Mouse (Mus musculus): ENCODE measurements around the gene Erich3.

Gene Erich3

DNA sequence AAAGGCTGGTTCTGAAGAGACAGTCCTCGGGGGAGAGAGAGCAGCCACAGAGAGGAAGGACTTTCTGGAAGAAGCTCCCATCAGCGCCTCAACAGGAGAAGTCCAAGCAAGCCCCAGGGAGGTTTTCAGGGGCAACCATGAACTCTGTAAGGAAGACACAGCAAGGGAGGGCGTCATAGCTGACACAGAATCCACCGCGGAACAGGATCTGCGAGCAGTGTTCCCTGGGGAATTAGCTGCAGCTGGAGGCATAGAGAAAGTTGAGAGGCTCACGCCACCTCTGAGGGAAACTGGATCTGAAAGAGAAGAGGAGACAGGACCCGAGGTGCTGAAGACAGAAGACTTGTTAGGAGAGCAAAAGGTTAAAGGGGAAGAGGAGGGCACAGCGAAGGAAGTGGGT is 99.7 kb downstream of the Erich3 start:
- in situ Hi-C loops (cut with MboI; ENCODE audit: unreplicated experiment in 2 of 2) = no loop called here

DNA sequence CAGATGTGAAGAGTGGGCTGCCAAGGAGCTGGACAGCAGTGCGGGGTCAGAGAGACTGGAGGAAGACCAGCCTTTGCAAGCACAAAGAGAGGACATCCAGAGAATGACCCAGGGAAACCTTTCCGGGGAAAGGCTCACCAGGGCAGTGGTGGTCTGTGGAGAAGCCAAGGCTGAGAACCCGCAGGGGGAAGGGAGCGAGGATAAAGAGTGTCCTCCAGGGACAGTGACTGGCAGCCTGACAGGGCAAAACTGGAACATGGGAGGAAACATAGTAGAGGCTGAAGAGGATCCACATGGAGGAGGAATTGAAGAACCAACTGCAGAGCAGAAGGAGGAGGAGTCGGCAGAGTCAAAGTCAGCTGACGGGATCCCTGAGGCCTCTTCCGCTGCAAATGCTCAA is 100.5 kb downstream of the Erich3 start:
- in situ Hi-C loops (cut with MboI; ENCODE audit: unreplicated experiment in 2 of 2) = no loop called here

DNA sequence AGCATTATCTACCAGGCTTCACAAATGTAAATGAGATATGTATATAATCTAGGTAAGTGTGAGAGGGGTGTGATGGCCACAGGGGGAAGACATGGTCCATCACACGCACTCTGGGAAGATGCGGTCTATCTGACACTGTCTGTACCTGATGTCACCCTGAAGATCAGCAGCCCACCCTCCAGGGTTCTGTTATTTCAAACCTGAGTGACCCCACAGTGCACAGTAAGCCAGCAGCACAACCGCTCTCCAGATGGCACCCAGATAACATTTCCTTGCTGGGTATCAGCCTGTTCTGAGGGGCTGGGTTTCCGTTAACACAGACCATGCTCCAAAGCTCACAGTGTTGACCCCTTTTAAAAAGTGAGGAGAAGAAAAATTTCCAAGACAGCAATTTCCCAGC is 102.7 kb downstream of the Erich3 start:
- in situ Hi-C loops (cut with MboI; ENCODE audit: unreplicated experiment in 2 of 2) = no loop called here

DNA sequence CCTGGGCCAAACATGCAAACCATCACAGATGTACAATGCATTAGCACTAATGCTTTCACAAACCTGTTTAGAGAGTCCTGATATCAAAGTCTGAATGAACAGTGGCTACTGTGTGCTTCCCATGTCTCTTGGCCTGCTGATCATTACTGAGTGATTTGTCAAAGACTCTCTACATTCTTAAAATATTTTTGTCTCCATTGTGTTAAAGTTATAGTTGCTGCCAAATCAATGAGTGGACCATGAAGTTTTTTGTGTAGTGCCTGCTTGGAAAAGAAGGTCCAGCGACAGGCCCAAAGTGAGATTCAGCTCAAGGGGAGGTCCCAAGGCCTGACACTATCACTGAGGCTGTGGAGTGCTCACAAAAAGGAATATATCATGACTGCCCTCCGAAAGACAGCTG is 108.0 kb downstream of the Erich3 start:
- in situ Hi-C loops (cut with MboI; ENCODE audit: unreplicated experiment in 2 of 2) = no loop called here

DNA sequence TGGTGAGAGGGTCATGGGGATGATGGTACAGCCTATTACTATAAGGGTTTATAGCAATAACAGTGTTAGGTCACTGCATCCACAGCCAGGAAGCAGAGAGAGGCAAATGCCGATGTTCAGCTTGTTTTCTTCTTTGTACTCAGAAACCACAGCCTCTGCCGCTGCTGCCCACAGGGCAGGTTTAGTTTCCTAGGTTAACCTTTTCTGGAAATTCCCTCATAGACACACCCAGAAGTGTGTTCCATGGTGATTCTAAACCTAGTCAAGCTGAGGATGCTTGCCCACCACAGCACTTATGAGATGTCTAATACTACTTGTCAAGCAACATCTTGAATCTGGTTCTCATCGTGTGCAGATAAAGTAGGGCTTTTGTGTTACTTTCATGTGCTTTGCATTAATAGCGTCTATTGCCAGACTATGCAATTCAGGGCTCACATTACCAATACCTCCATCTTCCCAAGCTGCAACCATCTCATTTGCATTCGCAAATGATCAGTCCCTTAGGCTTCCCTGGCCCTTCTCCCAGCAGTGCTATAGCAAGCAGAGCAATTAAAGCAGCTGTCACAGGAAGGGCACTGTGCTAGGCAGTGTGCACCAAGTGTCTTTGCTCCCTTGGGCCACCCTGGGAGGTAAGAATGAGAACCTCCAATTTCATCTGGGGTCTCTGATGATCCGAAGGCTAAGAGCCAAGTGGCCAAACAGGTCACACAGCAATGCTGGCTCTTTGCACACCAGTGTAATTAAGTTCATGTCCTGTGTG is 115.4 kb downstream of the Erich3 start:
- in situ Hi-C loops (cut with MboI; ENCODE audit: unreplicated experiment in 2 of 2) = no loop called here

DNA sequence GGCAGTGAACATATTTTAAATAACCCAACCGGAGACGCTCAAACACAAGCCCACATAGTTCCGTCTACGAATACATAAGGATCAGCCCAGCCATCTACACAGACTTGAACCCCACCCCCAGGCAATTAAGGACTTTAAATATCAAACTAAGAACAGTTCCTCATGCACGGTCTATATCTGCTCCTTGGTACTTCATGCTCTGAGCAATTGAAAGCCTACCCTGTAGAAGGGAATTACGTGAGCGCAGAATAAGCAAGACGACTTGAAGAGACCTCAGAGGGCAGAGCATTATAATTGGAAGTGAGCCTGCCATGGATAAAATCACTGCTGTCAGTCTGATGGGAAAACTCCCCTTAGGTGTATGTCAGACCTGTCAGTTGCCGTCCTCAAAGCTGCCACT is 122.7 kb downstream of the Erich3 start:
- in situ Hi-C loops (cut with MboI; ENCODE audit: unreplicated experiment in 2 of 2) = no loop called here

DNA sequence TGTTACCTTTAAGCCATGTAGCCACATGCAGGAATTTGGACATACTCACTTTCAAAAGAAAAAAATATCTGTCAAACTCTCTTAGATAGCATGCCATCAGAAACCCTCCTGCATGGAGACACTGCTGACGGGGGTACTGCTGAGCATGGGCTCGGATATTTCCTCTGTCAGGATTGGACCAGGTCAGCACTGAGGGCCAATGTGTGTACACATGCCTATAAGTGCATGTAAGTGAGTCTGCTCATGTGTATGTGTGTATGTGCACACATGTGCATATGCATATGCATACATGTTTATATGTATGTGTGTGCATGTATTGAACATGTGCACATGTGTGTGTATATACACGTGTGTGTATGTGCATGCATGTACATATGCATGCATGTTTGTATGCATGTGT is 124.0 kb downstream of the Erich3 start:
- in situ Hi-C loops (cut with MboI; ENCODE audit: unreplicated experiment in 2 of 2) = no loop called here

DNA sequence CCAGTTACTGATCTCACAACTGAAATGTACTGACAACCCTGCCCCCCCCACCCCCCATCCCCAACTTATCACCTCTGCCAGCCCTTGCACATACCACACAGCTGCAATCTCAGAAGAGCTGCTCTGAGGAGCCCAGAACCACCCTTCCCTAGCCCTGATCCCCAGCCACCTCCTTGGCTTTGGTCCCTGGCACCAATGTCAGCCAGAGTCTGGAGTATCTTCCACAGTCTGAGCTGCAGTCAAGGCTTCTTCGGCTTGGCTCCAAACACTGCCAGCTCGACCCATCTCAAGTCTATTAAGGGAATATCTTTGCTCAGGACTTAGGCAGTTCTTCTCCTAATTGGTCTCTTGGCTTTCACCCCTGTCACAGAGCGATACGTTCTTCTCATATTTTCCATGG is 129.9 kb downstream of the Erich3 start:
- in situ Hi-C loops (cut with MboI; ENCODE audit: unreplicated experiment in 2 of 2) = no loop called here

DNA sequence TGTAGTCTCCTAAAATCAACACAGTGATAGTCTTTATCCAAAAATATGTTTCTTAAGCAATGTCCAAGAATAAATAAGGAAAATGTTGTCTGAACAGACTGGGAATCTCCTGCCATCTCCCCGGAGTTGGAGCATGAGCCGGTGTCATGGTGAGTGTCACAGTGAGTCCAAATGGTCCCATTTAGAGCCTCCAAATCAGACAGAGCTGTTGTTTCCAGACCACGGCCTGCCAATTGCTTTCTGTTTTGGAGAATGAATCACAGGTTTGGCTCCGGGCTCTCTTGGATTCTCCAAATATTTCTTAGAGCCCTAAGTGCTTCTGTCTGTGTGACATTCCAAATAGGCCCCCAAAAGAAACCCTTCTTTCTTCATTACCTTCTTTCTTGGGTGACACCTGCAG is 135.1 kb downstream of the Erich3 start:
- in situ Hi-C loops (cut with MboI; ENCODE audit: unreplicated experiment in 2 of 2) = no loop called here

DNA sequence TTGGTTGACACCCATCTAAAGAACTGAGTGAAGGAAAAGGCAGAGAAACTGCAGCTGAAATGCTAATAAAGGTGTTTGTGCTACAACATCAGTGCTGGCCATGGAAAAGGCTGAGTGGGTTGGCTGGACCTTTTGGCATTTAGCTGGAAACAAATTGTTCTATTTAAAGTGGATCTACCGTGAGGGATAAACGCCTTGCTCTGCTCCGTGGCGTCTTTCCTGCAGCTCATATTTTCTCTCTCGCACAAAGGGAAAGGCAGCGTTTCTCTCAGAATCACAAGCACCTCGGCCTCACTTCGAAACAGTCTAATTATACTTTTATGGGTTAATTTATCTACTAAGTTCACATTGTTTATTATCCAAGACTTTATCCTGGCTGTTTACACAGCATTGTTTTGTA is 136.8 kb downstream of the Erich3 start:
- in situ Hi-C loops (cut with MboI; ENCODE audit: unreplicated experiment in 2 of 2) = no loop called here

DNA sequence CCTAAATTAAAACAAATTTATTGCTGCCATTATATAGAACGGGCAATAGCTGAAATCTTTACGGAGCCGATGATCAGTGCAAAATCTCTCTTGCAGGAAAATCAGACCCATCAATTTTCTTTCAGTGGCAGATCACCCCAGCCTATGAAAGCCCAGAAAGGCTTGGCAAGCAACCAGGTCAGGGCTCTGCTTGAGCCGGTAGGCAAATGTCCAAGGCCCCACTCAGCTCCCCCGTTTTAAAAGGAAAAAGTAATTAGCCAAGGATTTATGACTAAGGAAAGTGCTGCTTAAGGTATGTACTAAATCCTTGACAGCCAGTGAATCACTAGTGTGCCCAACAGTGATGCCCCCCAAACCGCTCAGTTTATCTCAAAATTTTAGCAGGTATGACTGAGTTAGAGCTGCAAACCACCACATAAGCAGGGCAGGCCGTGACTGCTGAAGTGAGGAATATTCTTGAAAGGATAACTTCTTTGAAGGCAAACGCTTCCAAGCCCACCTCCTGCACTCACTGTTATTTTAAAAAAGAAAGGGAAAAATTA is 137.3 kb downstream of the Erich3 start:
- in situ Hi-C loops (cut with MboI; ENCODE audit: unreplicated experiment in 2 of 2) = no loop called here

DNA sequence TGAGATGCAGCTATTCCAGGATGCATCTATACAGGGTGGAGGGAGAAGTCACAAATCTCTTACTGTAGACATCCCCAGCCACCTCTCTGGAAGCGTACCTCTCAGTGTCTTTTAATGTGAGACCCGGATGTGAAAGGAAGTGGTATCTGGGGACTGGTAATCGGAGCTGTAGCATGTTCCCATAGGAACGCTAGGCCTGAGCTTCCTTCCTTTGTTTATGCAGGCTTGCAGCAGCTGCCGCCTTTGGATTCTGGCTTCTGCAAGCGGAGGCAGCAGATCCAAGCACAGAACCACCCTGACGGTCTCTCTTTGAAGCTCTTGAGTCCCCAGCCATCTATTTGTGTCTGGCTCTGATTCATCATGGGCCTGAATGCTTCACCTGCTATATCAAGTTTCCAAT is 143.0 kb downstream of the Erich3 start:
- in situ Hi-C loops (cut with MboI; ENCODE audit: unreplicated experiment in 2 of 2) = no loop called here

DNA sequence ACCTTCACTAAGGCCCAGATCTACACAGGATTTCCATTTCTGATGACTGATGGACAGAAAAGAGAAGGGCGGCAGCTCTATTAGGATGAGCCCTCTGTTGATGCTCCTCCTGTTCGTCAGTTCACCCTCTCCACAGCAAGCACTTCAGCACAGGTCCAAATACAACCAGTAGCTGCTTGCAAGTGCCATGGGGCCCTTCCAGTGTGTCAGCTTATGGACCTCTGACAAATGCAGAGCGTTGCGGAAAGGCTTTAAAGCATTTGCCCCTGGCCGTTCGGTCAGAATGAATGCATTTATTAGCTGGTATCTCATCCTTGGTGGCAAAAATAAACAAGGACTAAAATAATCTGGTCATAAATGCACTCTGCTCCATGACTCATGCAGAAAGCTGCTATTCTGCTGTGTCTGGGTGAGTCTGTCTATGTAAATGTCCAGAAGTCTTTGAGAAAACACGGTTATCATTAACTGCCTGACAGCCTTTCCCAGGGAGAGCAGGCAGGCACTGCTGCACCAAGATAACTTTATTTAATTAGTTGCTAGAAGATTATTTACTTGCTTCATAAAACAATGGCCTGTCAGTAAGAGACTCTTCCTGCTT is 146.7 kb downstream of the Erich3 start:
- in situ Hi-C loops (cut with MboI; ENCODE audit: unreplicated experiment in 2 of 2) = no loop called here

DNA sequence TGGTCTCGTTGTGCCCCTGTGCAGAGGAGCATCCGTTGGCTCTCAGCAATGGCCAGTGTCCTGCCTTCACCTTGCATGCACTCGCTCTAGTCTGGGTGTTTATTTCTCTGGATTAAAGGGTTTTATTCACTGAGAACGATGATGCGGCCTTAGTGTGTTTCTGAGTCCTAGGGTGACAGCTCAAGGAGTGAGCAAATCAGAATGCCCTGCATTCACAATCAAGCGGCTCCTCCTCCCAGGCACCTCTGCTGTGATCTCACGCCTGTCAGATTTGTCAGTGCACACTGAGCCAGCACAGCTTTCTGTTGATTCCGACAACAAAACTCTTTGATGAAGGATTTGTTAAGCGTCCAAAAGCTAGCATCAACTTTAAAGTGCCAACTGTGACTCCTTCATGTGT is 147.6 kb downstream of the Erich3 start:
- in situ Hi-C loops (cut with MboI; ENCODE audit: unreplicated experiment in 2 of 2) = no loop called here

DNA sequence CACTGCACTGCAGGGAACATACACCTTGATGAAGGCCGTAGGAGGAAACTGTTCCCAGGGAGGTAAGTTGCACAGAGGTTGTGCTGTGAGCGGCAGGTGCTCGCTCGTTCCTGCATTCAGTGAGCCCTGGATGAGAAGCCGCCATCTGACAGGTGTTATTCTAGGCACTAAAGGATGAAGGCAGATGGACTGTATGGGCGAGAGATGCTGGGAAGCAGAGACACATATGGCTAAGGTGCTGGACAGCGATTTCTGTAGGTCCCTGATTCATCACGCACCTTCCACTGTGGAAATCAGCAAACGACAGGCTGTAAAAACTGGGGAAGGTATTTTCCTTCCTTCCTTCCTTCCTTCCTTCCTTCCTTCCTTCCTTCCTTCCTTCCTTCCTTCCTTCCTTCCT is 148.2 kb downstream of the Erich3 start:
- in situ Hi-C loops (cut with MboI; ENCODE audit: unreplicated experiment in 2 of 2) = no loop called here

DNA sequence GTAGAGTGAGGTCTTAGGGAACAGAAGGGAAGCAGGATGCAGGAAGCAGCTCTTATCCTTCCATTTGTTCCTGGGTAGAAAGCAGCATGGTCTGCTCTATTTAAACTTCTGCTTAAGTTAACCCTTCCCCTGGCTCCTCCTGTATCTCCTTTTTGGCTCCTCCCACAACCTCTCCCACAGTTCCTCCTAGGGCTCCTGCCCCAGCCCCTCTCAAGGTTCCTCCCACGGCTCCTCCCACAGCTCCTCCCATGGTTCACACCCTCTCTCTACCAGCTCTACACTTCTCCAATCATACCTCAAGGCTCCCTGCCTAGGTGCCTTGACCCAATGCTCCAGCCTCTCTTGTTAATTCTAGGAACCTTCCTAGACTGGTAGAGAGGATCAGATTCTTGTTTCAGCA is 149.2 kb downstream of the Erich3 start:
- in situ Hi-C loops (cut with MboI; ENCODE audit: unreplicated experiment in 2 of 2) = no loop called here

DNA sequence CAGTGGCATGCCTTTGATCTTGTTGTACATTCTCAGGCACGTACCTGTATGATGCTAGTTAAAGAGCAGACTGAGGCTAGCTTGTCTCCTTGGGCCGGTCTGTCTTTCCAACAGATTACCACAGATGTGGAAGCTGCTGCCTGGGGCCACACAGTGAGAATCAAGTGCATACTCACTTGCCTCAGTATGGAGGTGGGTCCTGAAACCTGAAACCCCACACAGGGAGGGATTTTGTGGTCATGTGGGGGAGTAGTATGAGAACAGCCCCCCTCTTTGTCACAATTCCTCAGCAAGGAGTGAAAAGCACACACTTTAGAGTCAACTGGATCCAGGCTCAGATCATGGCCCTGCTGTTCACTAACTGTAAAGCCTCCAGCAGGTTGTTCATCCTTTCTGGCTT is 151.9 kb downstream of the Erich3 start:
- in situ Hi-C loops (cut with MboI; ENCODE audit: unreplicated experiment in 2 of 2) = no loop called here

DNA sequence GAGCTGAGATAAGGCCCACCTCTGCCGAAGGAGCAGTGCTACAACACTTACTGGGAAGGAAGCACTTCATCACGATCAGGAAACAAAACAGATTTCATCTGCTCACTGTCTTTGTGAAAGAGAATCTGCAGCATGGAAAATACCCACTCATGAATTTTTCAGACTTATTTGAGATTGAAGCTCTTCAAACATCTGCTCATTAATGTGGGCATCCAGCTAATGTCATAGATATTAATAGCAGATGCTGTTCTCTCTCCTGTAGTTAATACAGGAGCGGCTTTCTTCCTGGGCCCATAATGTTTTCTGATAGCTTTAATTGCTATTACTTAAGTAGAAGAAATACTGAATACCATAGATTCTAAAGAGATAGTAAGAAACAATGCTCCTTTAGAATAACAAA is 152.6 kb downstream of the Erich3 start:
- in situ Hi-C loops (cut with MboI; ENCODE audit: unreplicated experiment in 2 of 2) = no loop called here

DNA sequence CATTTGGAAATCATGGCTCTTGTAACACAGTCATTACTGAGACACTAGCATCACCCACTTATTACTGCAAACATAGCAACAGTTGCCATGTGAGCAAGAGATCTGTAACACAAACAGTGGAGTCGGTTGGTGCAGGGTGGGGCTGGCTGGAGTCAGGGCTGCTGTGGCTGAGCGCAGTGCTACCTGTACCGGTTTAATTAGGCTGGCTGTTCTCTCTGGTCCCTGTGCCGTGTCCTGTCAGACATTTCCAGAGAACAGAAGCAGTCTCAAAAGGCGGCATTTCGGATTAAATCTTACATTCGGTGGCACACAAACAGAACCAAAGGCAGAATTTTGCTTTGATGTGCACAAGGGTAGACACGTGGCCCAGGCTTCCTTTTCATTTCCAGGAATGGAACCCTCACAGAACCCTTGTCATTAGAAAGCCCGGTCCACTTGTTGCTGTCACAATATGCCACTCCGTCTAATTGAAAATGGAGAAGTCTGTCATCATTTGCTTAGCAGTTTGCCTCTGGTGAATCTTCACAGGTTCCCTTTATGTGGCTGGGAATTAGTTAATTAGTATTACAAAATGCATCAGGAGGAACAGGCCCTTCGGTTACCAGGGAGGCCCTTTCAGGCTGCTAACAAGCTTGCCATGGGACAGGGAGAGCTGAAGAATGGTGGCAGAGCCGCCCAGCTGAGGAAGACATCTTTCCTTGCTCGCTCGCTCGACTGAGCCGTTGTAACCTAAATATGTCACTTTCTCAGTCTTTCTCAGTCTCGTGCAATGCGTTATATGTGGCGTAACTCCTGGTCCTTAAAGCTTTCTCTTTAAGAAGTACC is 153.4 kb downstream of the Erich3 start:
- in situ Hi-C loops (cut with MboI; ENCODE audit: unreplicated experiment in 2 of 2) = no loop called here
